Mouse (Mus musculus) heart, embryonic 16.5 days (tissue): ENCODE measurements around the gene Lama2. TPM values are rescaled to one million over a fixed set of nuclear protein-coding genes. Genes with fewer than 3 reads are reported as not detected.

Source experiments
- ATAC-seq: fragments of 200-750 bp; cut with Nextera tagmentation; replicated peaks from 2 replicates; pipeline ENCODE4 v1.8.0; 2017; ENCODE audit warnings: moderate number of reproducible peaks; ENCODE audit not compliant: insufficient read depth, low FRiP score; ENCODE audit errors: extremely low read depth
- H3K27ac ChIP-seq: fragments of 300-500 bp; sonication (generic); 2 replicates; pipeline ENCODE4 v1.5.1; 2014; ENCODE audit warnings: mild to moderate bottlenecking, low read length, control low read depth, moderate library complexity
- H3K27me3 ChIP-seq: fragments of 300-500 bp; sonication (generic); 2 replicates; pipeline ENCODE4 v1.6.1; 2014; ENCODE audit warnings: low read length, mixed read lengths; ENCODE audit not compliant: control insufficient read depth, insufficient read depth
- H3K36me3 ChIP-seq: fragments of 300-500 bp; sonication (generic); 2 replicates; pipeline ENCODE4 v1.6.1; 2014; ENCODE audit not compliant: control insufficient read depth, insufficient read depth
- H3K4me1 ChIP-seq: fragments of 300-500 bp; sonication (generic); 2 replicates; pipeline ENCODE4 v1.6.1; 2014; ENCODE audit warnings: low read length, mixed read lengths; ENCODE audit not compliant: control insufficient read depth, insufficient read depth
- H3K4me2 ChIP-seq: fragments of 300-500 bp; sonication (generic); 2 replicates; pipeline ENCODE4 v1.6.1; 2014; ENCODE audit warnings: low read depth, mild to moderate bottlenecking, control low read depth, low read length
- H3K4me3 ChIP-seq: fragments of 300-500 bp; sonication (generic); 2 replicates; pipeline ENCODE4 v1.5.1; 2014; ENCODE audit warnings: mild to moderate bottlenecking, control low read depth, low read length
- H3K9ac ChIP-seq: fragments of 300-500 bp; sonication (generic); 2 replicates; pipeline ENCODE4 v1.6.1; 2014; ENCODE audit warnings: low read length, control low read depth
- H3K9me3 ChIP-seq: fragments of 300-500 bp; sonication (generic); replicated peaks from 2 replicates; pipeline ENCODE4 v1.6.1; 2016; ENCODE audit warnings: low read length; ENCODE audit not compliant: control insufficient read depth
- WGBS: fragments of 180-500 bp; shearing (Covaris S2); extraction: QIAGEN DNeasy Blood & Tissue Kit; methylation state at CpG from one replicate; pipeline ENCODE4 v1.1.7; 2014; 5-methylcytosine and 5-hydroxymethylcytosine counted together
- polyA plus RNA-seq: library from polyadenylated mRNA; unstranded; fragments of >200 nt; fragmentation: Nextera tagmentation; extraction: Ambion mirVana; gene quantifications from 2 replicates; pipeline ENCODE4 v1.2.1, GENCODE M21; 2015

The Lama2 gene
- polyA plus RNA-seq, 1 experiment from 2014 or later, result 20.3 TPM

- H3K4me3 ChIP-seq, result peak overlapping the region; percentile 58
- H3K4me1 ChIP-seq, result peaks cover 6% of the 10 kb centered on the region
- ATAC-seq, result peak; percentile 88
- H3K9ac ChIP-seq, result peak overlapping the region; percentile 73
- H3K27me3 ChIP-seq, result no peaks in the 10 kb centered on the region
- H3K27ac ChIP-seq, result peak overlapping the region; percentile 81
- peak overlapping the region; percentile 79 for H3K4me2 ChIP-seq
- WGBS, result 13% methylated on average over 18 of the region's 18 CpGs
- no peaks in the 10 kb centered on the region for H3K36me3 ChIP-seq
- H3K9me3 ChIP-seq, result no peaks in the 10 kb centered on the region
Measured at GRCm38 (mm10) chr10:27616641-27617415, 2.7 kb downstream of the Lama2 start.

GRCm38 (mm10) chr10:27595675-27596074 lies 23.9 kb downstream of the Lama2 start:
- no peak for ATAC-seq
- H3K4me2 ChIP-seq, result no peak overlapping the region
- no peak overlapping the region for H3K27ac ChIP-seq
- no peak overlapping the region for H3K4me3 ChIP-seq
- H3K9ac ChIP-seq, result no peak overlapping the region
- no peaks in the 10 kb centered on the region for H3K27me3 ChIP-seq
- H3K4me1 ChIP-seq, result peaks cover 5% of the 10 kb centered on the region; the same call in 1 of the 2 replicates
- 95% methylated on average over 3 of the region's 3 CpGs for WGBS
- no peaks in the 10 kb centered on the region for H3K9me3 ChIP-seq
- no peaks in the 10 kb centered on the region for H3K36me3 ChIP-seq

- Histone ChIP-seq H3K27me3 (no peaks in the 10 kb centered on the region), H3K9me3 (no peaks in the 10 kb centered on the region)
Measured at GRCm38 (mm10) chr10:27533217-27533616, 86.3 kb downstream of the Lama2 start.

GRCm38 (mm10) chr10:27508847-27509459 lies 110.6 kb downstream of the Lama2 start:
- no peak overlapping the region for H3K27ac ChIP-seq
- H3K4me2 ChIP-seq, result no peak overlapping the region
- H3K4me1 ChIP-seq, result no peaks in the 10 kb centered on the region
- WGBS, result 79% methylated on average over 3 of the region's 3 CpGs
- ATAC-seq, result no peak
- H3K36me3 ChIP-seq, result no peaks in the 10 kb centered on the region
- H3K9ac ChIP-seq, result no peak overlapping the region
- H3K4me3 ChIP-seq, result no peak overlapping the region
- no peaks in the 10 kb centered on the region for H3K27me3 ChIP-seq
- no peaks in the 10 kb centered on the region for H3K9me3 ChIP-seq

More at GRCm38 (mm10) chr10:27533217-27533616, 86.3 kb downstream of the Lama2 start:
- Histone ChIP-seq H3K4me1 (no peaks in the 10 kb centered on the region), H3K36me3 (no peaks in the 10 kb centered on the region), H3K27ac (no peak overlapping the region), H3K9ac (no peak overlapping the region), H3K4me2 (no peak overlapping the region), H3K4me3 (no peak overlapping the region)
- 50% methylated on average over 2 of the region's 2 CpGs for WGBS
- no peak for ATAC-seq

- H3K9me3 ChIP-seq, result no peaks in the 10 kb centered on the region
- H3K36me3 ChIP-seq, result no peaks in the 10 kb centered on the region
Measured at GRCm38 (mm10) chr10:27500863-27501262, 118.7 kb downstream of the Lama2 start.

GRCm38 (mm10) chr10:27488452-27488851 lies 131.1 kb downstream of the Lama2 start:
- H3K36me3 ChIP-seq, result no peaks in the 10 kb centered on the region
- H3K9me3 ChIP-seq, result no peaks in the 10 kb centered on the region
- no peak overlapping the region for H3K4me2 ChIP-seq
- H3K4me1 ChIP-seq, result peaks cover 2% of the 10 kb centered on the region; the same call in 1 of the 2 replicates
- H3K9ac ChIP-seq, result no peak overlapping the region
- no peak overlapping the region for H3K27ac ChIP-seq
- WGBS, result 69% methylated on average over 1 of the region's 1 CpGs
- H3K27me3 ChIP-seq, result no peaks in the 10 kb centered on the region
- no peak for ATAC-seq
- H3K4me3 ChIP-seq, result no peak overlapping the region

More at GRCm38 (mm10) chr10:27500863-27501262, 118.7 kb downstream of the Lama2 start:
- Histone ChIP-seq H3K9ac (no peak overlapping the region), H3K4me3 (no peak overlapping the region), H3K4me1 (no peaks in the 10 kb centered on the region), H3K27me3 (no peaks in the 10 kb centered on the region), H3K4me2 (no peak overlapping the region), H3K27ac (no peak overlapping the region)
- 81% methylated on average over 3 of the region's 3 CpGs for WGBS
- no peak for ATAC-seq

- Histone ChIP-seq H3K4me2 (no peak overlapping the region), H3K9me3 (no peaks in the 10 kb centered on the region), H3K27me3 (no peaks in the 10 kb centered on the region), H3K4me1 (peaks cover 2% of the 10 kb centered on the region; the same call in 1 of the 2 replicates), H3K9ac (no peak overlapping the region), H3K36me3 (no peaks in the 10 kb centered on the region), H3K27ac (no peak overlapping the region), H3K4me3 (no peak overlapping the region)
- 81% methylated on average over 1 of the region's 1 CpGs for WGBS
- ATAC-seq, result no peak
Measured at GRCm38 (mm10) chr10:27484041-27484440, 135.5 kb downstream of the Lama2 start.

- H3K36me3 ChIP-seq, result no peaks in the 10 kb centered on the region
- no peak overlapping the region for H3K27ac ChIP-seq
- no peak overlapping the region for H3K9ac ChIP-seq
- H3K4me2 ChIP-seq, result no peak overlapping the region
- no peaks in the 10 kb centered on the region for H3K27me3 ChIP-seq
- H3K4me3 ChIP-seq, result no peak overlapping the region
- no peaks in the 10 kb centered on the region for H3K4me1 ChIP-seq
- no peak for ATAC-seq
- no peaks in the 10 kb centered on the region for H3K9me3 ChIP-seq
- 42% methylated on average over 3 of the region's 3 CpGs for WGBS
Measured at GRCm38 (mm10) chr10:27475540-27475939, 144.0 kb downstream of the Lama2 start.

- no peaks in the 10 kb centered on the region for H3K36me3 ChIP-seq
- ATAC-seq, result no peak
Measured at GRCm38 (mm10) chr10:27468274-27468673, 151.3 kb downstream of the Lama2 start.

More at GRCm38 (mm10) chr10:27468274-27468673, 151.3 kb downstream of the Lama2 start:
- Histone ChIP-seq H3K9ac (no peak overlapping the region), H3K27ac (no peak overlapping the region), H3K4me1 (no peaks in the 10 kb centered on the region), H3K27me3 (no peaks in the 10 kb centered on the region), H3K9me3 (no peaks in the 10 kb centered on the region), H3K4me2 (no peak overlapping the region), H3K4me3 (no peak overlapping the region)
- 85% methylated on average over 1 of the region's 1 CpGs for WGBS
